Mouse (Mus musculus) subcutaneous adipose tissue, adult 2 months (tissue): Measurements from ENCODE around the gene P2rx6. TPM values are rescaled to one million over a fixed set of nuclear protein-coding genes. Genes with fewer than 3 reads are reported as not detected.

ENCODE experiments used
- polyA plus RNA-seq: library from polyadenylated mRNA; depleted of rRNA; stranded (reverse); fragments of >200 nt; gene quantifications from 2 replicates; pipeline ENCODE4 v1.2.3, GENCODE M21; 2012; ENCODE audit warnings: low replicate concordance; rRNA removed

Gene P2rx6
- 9.4 and 30.5 TPM in 2 replicates for polyA plus RNA-seq

GRCm38 (mm10) chr16:17561751-17562208, at the start of gene P2rx6:
TSS of gene P2rx6 (plus strand) at chr16:17561885.

GRCm38 (mm10) chr16:17530640-17531288, 30.9 kb upstream of the P2rx6 start, which contains the start of gene Thap7:
TSS of gene Thap7 (minus strand) at chr16:17531136.

GRCm38 (mm10) chr16:17561128-17561750, 446 bp upstream of the P2rx6 start, which contains the start of gene Lrrc74b:
TSS of gene Lrrc74b (minus strand) at chr16:17561247.

GRCm38 (mm10) chr16:17583064-17583463, 21.4 kb downstream of the P2rx6 start, which contains the start of gene Slc7a4:
TSS of gene Slc7a4 (minus strand) at chr16:17583214.

GRCm38 (mm10) chr16:17619198-17620105, 57.8 kb downstream of the P2rx6 start, which contains the start of gene Smpd4:
TSS of gene Smpd4 (plus strand) at chr16:17619354.

Other genes starting within 250 kb of the P2rx6 start
- gene Serpind1, start 230.5 kb upstream of the P2rx6 start, polyA plus RNA-seq: 0.24 and 0.80 TPM in 2 replicates
- gene Snap29, start 155.9 kb upstream of the P2rx6 start, polyA plus RNA-seq: 8.2 and 8.6 TPM in 2 replicates
- 80.1 and 84.9 TPM in 2 replicates for gene Pi4ka, start 155.6 kb upstream of the P2rx6 start, polyA plus RNA-seq
- gene Crkl, start 109.9 kb upstream of the P2rx6 start, polyA plus RNA-seq: 28.3 and 53.1 TPM in 2 replicates
- gene Aifm3, start 72.3 kb upstream of the P2rx6 start, polyA plus RNA-seq: 0.24 and 0.90 TPM in 2 replicates
- gene Lztr1, start 53.2 kb upstream of the P2rx6 start, polyA plus RNA-seq: 255 and 288 TPM in 2 replicates
- gene Thap7, start 30.7 kb upstream of the P2rx6 start, polyA plus RNA-seq: 58.8 and 101 TPM in 2 replicates
- 0.33 and 4.0 TPM in 2 replicates for gene Lrrc74b, start 638 bp upstream of the P2rx6 start, polyA plus RNA-seq
- 2.4 and 19.4 TPM in 2 replicates for gene Slc7a4, start 21.3 kb downstream of the P2rx6 start, polyA plus RNA-seq
- gene Smpd4, start 57.5 kb downstream of the P2rx6 start, polyA plus RNA-seq: 61.2 and 90.0 TPM in 2 replicates
- 1.4 and 3.2 TPM in 2 replicates for gene Ccdc74a, start 84.6 kb downstream of the P2rx6 start, polyA plus RNA-seq
- gene Med15, start 171.0 kb downstream of the P2rx6 start, polyA plus RNA-seq: 78.1 and 93.2 TPM in 2 replicates
- gene Klhl22, start 197.7 kb downstream of the P2rx6 start, polyA plus RNA-seq: 91.2 and 128 TPM in 2 replicates
- gene Scarf2, start 235.4 kb downstream of the P2rx6 start, polyA plus RNA-seq: 26.1 and 146 TPM in 2 replicates